Mouse (Mus musculus) urinary bladder, adult 18-20 months (tissue): Measurements from ENCODE around the gene Grxcr1.

Source experiments
- DNase-seq, 2 experiments: peaks; one replicate each; pipeline ENCODE4 v3.0.0; 2022; ENCODE audit warnings: low spot score in 2 of 2, mixed read lengths in 2 of 2

Grxcr1 gene

GRCm38 (mm10) chr5:68031744-68032143 is at the start of gene Grxcr1:
Gene Grxcr1, plus strand, starts transcription at chr5:68031835.
- DNase-seq, result no peak

DNA sequence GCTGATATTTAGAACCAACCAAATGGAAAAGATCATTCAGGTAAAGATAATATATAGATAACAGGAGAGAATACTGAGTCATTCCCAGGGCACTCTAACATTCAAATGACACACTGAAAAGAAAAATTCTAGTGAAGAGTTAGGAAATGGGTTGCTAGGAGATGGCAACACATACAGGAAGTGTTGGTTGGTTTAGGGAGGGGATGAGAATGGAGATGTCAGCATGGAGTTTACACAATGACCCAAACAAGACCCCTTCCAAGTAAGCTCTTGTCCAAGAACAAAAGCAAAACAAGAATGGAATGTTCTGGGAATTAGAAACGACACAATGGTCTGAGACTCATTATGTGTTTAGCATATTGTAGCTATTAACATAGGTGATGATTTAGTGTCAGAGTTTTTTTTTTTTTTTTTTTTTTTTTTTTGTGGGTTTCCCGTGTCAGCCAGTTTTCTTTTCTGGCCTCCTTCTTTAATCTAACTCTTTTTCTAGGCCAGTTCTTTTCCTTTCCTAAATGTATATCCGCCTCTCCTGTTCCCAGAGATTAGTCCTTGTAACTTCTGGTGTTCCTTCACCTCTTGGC is 49.6 kb upstream of the Grxcr1 start:
- DNase-seq, result no peak

- DNase-seq, result peak in 1 of 2 experiments; percentile 6
Measured at GRCm38 (mm10) chr5:67990426-67990825, 41.2 kb upstream of the Grxcr1 start.

GRCm38 (mm10) chr5:68002611-68003010 is 29.0 kb upstream of the Grxcr1 start:
- no peak for DNase-seq

DNA sequence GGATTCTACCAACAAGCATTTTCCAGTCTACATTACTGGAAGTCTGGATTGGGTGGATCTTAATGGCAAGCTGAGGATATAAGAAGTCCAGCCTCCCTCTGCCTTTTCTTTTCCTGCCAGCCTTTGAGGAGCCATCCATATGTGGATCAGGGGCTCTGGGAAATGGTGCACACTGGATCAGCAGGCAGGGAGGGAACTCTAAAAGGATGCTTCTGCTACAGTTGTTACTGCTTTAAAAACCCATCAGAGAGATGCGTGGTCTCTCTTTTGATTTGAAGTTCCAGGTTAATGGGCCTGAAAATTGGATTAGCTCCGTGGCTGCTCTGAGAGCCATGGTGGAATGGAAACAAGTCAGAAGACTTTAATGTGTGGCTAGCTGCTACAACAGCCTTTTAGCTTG is 27.7 kb upstream of the Grxcr1 start:
- no peak for DNase-seq

DNA sequence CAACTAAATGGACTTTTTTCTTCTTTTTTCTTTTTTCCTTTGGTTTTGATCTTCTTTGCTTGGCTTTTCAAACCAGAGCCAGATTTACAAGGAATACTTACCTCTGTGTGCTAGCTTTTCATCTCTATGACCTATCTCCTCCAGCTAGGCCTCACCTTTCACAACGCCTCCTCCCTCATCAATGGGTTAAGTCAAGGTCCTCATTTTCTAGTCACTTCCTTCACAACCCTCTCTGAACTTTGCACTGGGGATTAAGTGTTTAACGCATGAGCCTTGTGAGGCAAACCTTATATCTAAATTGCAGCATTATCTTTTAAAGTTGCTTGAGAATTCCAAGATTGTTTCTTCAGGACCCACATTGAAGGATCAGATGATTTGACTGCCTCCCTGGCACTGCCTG is 27.2 kb upstream of the Grxcr1 start:
- DNase-seq, result no peak

GRCm38 (mm10) chr5:68007074-68007473 is 24.6 kb upstream of the Grxcr1 start:
- no peak for DNase-seq

GRCm38 (mm10) chr5:68011569-68011968 is 20.1 kb upstream of the Grxcr1 start:
- no peak for DNase-seq

GRCm38 (mm10) chr5:68012618-68013017 is 19.0 kb upstream of the Grxcr1 start:
- DNase-seq, result peak; percentile 47 to 82

- DNase-seq, result no peak
Measured at GRCm38 (mm10) chr5:68020870-68021269, 10.8 kb upstream of the Grxcr1 start.

DNA sequence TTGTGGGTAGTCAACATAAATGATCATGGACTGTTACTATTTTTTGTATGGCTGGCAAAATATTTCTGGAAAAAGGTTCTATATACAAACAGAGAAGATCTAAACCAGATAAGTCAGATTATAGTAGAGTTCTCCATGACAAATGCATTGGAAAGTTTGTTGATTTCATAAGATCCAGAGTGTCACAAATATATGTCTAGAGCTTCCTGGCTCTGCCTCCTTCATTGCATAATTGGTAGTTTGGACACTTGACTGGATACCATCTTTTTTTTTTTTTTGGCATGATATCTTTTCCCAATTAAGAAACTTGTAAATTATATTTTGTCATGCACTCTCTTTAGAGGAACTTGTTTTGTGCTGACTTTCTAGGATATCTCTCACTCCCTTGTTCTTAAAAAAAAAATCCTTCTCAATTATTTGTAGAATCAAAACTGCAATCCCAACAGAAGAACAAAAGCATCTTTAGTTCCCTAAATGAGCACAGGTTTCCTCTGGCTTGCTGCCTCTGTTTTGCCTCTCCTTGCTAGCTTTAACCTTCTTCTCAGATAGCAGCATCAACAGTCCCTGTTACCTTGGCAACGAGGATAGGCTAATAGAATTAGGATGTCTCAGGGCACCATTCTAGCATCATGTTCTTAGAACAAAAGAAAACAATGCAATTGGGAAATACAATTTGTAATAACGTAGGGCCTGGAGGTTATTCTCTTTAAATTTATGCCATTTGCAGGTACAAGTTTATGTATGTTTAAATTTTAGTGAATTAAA is 4.8 kb upstream of the Grxcr1 start:
- DNase-seq, result no peak

DNA sequence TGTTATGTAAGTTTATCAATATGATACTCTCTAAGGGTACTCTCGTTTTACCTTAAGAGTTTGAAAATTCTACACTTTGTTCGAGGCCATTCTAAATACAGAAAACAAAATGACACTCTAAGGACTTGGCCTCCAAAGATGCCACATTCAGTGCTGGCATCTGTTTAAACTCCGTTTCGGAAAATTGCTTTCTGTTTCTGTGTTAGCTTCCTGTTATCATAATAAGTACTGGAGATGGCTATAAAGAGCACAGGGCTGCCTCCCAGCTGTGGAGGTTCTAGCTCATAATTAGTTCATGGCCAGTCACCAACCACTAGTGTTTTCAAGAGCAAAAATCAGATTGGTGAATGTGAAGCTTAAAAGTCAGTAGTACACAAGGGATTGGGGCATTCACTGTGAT is 4.2 kb upstream of the Grxcr1 start:
- DNase-seq, result no peak

DNA sequence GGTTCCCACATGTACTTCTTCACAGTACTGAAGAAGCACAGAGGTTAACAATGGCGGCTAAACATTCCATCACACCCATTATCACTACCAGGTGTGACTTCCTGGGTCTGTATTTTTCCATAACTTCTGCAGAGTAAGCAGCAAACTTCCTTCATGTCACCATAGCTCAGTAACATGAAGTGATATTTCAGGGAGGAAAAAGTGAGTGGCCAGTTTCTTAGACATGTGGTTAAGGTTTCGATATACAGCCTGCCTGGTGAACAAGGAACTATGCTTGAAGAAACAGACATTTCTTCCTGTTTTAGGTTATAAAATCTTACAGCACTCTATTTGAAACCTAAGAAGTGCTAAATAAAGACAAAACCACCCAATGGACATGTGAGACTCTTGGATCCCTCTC is 1.7 kb downstream of the Grxcr1 start:
- DNase-seq, result no peak

GRCm38 (mm10) chr5:68039077-68039476 is 7.4 kb downstream of the Grxcr1 start:
- DNase-seq, result no peak

DNA sequence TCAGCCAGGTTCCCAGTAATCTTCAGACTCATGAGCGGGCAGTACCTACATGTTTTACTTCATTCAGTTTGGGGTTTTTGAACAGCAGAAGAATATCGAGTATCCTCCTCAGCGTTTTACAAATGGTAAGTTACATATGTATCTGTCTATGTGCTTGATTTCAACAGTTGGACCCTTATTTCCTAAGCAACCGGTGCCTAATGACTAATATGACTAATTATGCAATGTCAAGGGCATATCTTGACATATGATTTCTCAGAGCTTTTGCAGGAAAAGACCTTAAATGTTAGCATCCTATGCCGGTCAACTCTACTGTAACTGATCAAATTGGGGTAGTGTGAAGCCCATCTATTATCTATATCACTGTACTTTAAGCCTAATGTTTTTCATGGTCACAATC is 11.7 kb downstream of the Grxcr1 start:
- DNase-seq, result no peak

- DNase-seq, result no peak
Measured at GRCm38 (mm10) chr5:68048783-68049182, 17.1 kb downstream of the Grxcr1 start.

DNA sequence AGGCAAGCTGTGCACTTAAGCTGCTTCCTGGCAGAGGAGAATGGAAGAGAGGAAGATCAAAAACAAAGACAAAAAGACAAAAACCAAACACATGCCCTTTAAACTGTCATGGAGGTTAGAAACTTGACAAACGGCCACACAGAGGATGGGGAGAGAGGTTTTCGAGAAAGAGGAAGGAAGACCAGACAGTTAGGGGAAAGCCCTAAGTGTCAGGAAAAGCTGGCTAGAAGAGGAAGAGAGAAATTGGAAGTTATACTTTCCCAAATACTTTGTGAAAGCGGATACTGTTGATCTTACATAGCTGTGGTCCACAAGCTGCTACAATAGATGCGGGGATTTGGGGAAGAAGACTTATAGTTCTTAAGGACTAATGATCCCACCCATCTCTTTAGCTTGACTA is 17.9 kb downstream of the Grxcr1 start:
- no peak for DNase-seq

DNA sequence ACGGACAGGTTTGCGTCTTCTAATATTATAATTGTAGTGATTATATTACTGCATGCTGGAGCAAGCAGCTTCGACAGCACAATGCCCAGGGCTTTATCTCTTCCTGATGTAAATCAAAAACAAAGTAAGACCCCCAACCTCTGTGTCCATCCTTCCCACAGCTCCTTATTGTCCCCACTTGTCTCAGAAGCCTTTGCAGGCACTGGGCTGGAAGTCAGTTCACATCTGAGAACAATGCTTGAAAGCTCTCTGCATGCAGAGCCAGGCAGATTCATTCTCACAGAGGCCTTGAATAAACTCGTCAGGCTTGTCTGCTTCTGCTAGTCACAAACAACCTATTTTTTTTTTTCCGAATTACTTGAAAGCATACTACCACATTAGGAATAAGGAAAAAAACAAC is 19.5 kb downstream of the Grxcr1 start:
- DNase-seq, result no peak

- DNase-seq, result no peak
Measured at GRCm38 (mm10) chr5:68057574-68057973, 25.9 kb downstream of the Grxcr1 start.

- DNase-seq, result no peak
Measured at GRCm38 (mm10) chr5:68068694-68069093, 37.1 kb downstream of the Grxcr1 start.

GRCm38 (mm10) chr5:68070308-68070707 is 38.7 kb downstream of the Grxcr1 start:
- no peak for DNase-seq

DNA sequence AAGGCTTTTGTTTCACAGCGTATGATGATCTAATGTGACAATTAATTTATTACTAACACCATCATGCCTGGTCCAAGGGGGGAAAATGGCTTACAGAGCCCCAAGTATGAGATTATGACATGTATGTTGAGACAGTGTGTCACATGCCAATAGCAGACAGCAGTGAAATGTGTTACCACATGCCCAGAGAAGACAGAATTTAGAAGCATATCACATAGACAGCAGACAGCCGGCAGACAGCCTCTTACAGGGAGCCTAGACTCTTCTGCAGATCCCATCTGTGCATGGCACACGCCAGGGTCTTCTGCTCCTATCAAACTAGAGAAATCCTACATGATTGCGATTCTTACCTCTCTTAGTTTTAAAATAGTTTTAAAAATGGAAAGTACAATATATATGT is 40.2 kb downstream of the Grxcr1 start:
- no peak for DNase-seq

GRCm38 (mm10) chr5:68086535-68087098 is 55.0 kb downstream of the Grxcr1 start:
- no peak for DNase-seq
